Mouse (Mus musculus) adrenal gland (tissue): ENCODE results near the gene Pus10.

ENCODE experiments used
- intact Hi-C: fragments of 180-260 bp; cut with DNase I; formaldehyde crosslinking; loops from one replicate; pipeline ENCODE4 v1.15.1; 2025
- long read RNA-seq, 2 experiments: library from polyadenylated mRNA; unstranded; transcript quantifications; one replicate each; pipeline ENCODE4 v2.0.0; 2020; ENCODE audit warnings: borderline replicate concordance in 1 of 2; ENCODE audit not compliant: insufficient replicate concordance in 1 of 2

The Pus10 gene
- long read RNA-seq, experiment 1, partial matches to known transcripts = 1 of 1 reads
- long read RNA-seq, experiment 1, other reads (novel, unspliced or antisense) = 0 of 1 reads
- long read RNA-seq, experiment 2, partial matches to known transcripts = 2 of 3 reads
- long read RNA-seq, experiment 2, other reads (novel, unspliced or antisense) = 1 of 3 reads

GRCm38 (mm10) chr11:23665311-23665786 is at the start of gene Pus10:
Pus10 (plus strand) TSS chr11:23665674.
- intact Hi-C loops = loop anchor here (2.0 kb wide), 1 partner anchor 33 kb away; the partner anchor contains the start of gene 0610010F05Rik

GRCm38 (mm10) chr11:23618995-23619394 is 46.5 kb upstream of the Pus10 start:
- intact Hi-C loops = no loop called here

GRCm38 (mm10) chr11:23630664-23631063 is 34.8 kb upstream of the Pus10 start:
- intact Hi-C loops = no loop called here

- intact Hi-C loops = loop anchor here (2.0 kb wide), 1 partner anchor 32 kb away; the partner anchor contains the start of genes Pex13 and Pus10
Observed at GRCm38 (mm10) chr11:23632945-23633878, 32.3 kb upstream of the Pus10 start, which contains the start of gene 0610010F05Rik. 0610010F05Rik (minus strand) TSS chr11:23633639.

- intact Hi-C loops = loop anchor here (2.0 kb wide), 1 partner anchor 31 kb away; the partner anchor contains the start of genes Pex13 and Pus10
Observed at GRCm38 (mm10) chr11:23633879-23634215, 31.6 kb upstream of the Pus10 start.

- intact Hi-C loops = no loop called here
Observed at GRCm38 (mm10) chr11:23634573-23634972, 30.9 kb upstream of the Pus10 start.

GRCm38 (mm10) chr11:23647431-23647830 is 18.0 kb upstream of the Pus10 start:
- intact Hi-C loops = no loop called here

GRCm38 (mm10) chr11:23647835-23648234 is 17.6 kb upstream of the Pus10 start:
- intact Hi-C loops = no loop called here

GRCm38 (mm10) chr11:23653666-23654065 is 11.8 kb upstream of the Pus10 start:
- intact Hi-C loops = no loop called here

- intact Hi-C loops = no loop called here
Observed at GRCm38 (mm10) chr11:23657791-23658190, 7.7 kb upstream of the Pus10 start.

- intact Hi-C loops = loop anchor here (2.0 kb wide), 1 partner anchor 31 kb away; the partner anchor contains the start of gene 0610010F05Rik
Observed at GRCm38 (mm10) chr11:23664232-23664631, 1.2 kb upstream of the Pus10 start.

- intact Hi-C loops = loop anchor here (2.0 kb wide), 1 partner anchor 33 kb away; the partner anchor contains the start of gene 0610010F05Rik
Observed at GRCm38 (mm10) chr11:23665798-23666501, 476 bp downstream of the Pus10 start, which contains the start of gene Pex13. Pex13 (minus strand) TSS chr11:23665959.

- intact Hi-C loops = no loop called here
Observed at GRCm38 (mm10) chr11:23666526-23666925, 1.1 kb downstream of the Pus10 start.

GRCm38 (mm10) chr11:23667128-23667527 is 1.7 kb downstream of the Pus10 start:
- intact Hi-C loops = no loop called here

- intact Hi-C loops = loop anchor here (10.0 kb wide), 1 partner anchor 182 kb away; no protein-coding TSS in a partner anchor
Observed at GRCm38 (mm10) chr11:23672256-23672749, 6.8 kb downstream of the Pus10 start.

GRCm38 (mm10) chr11:23676100-23676499 is 10.6 kb downstream of the Pus10 start:
- intact Hi-C loops = loop anchor here (10.0 kb wide), 1 partner anchor 179 kb away; no protein-coding TSS in a partner anchor

GRCm38 (mm10) chr11:23679044-23679642 is 13.7 kb downstream of the Pus10 start:
- intact Hi-C loops = loop anchor here (2.0 to 10.0 kb wide), 2 partner anchors 176 to 274 kb away; no protein-coding TSS in a partner anchor

GRCm38 (mm10) chr11:23680435-23680950 is 15.0 kb downstream of the Pus10 start:
- intact Hi-C loops = no loop called here

GRCm38 (mm10) chr11:23682561-23682960 is 17.1 kb downstream of the Pus10 start:
- intact Hi-C loops = no loop called here

- intact Hi-C loops = no loop called here
Observed at GRCm38 (mm10) chr11:23686671-23687070, 21.2 kb downstream of the Pus10 start.
